Mouse (Mus musculus) left cerebral cortex, postnatal 14 days (tissue): ENCODE results near the gene Gm45713. TPM values are rescaled to one million over a fixed set of nuclear protein-coding genes. Genes with fewer than 3 reads are reported as not detected.
"Not testable (repeated sequence)": the region's sequence is repeated elsewhere in the genome, so short reads cannot be mapped to it uniquely, and the experiment has no call there.

Source experiments
- DNase-seq, 2 experiments: peaks; one replicate each; pipeline ENCODE4 v3.0.0; 2021 to 2022; ENCODE audit warnings: low spot score in 2 of 2, mixed read lengths in 1 of 2
- intact Hi-C: fragments of 180-260 bp; cut with DNase I; formaldehyde crosslinking; loops from one replicate; pipeline ENCODE4 v1.15.1; 2025
- total RNA-seq, 2 experiments: library from RNA; stranded (reverse); gene quantifications; 2 replicates each; pipeline ENCODE4 v1.2.3; 2021

Gene Gm45713
- total RNA-seq, 2 experiments from 2014 or later, result not detected

GRCm38 (mm10) chr7:45107052-45107645, 28.9 kb downstream of the Gm45713 start:
- intact Hi-C loops, result loop anchor here (5.0 kb wide), 1 partner anchor 35 kb away; no protein-coding TSS in a partner anchor

DNA sequence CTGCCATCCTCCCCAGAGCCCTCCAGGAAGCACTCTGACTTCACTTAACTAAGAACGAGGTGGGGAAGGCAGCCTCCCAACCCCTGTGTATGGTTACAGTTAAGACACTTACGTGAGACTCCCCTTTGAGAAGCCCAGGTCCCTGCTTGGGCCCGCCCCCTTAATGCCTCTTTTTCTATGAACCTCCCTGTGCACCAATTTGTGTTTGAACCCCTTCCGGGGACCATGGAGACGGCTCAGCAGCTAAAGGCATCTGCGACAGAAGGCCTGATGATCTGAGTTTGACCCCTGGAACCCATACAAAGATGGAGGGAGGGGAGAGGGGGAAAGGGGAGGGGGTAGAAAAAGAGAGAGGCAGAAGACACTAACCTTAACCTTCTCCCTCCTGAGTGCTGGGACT, 29.6 kb downstream of the Gm45713 start:
- DNase-seq, result no peak
- intact Hi-C loops, result loop anchor here (5.0 kb wide), 1 partner anchor 34 kb away; no protein-coding TSS in a partner anchor

More at GRCm38 (mm10) chr7:45107052-45107645, 28.9 kb downstream of the Gm45713 start:
- DNase-seq, result no peak

- intact Hi-C loops, result loop anchor here (5.0 kb wide), 1 partner anchor 33 kb away; no protein-coding TSS in a partner anchor
- DNase-seq, result no peak
Measured at GRCm38 (mm10) chr7:45105491-45105890, 30.5 kb downstream of the Gm45713 start.

- intact Hi-C loops, result loop anchor here (5.0 kb wide), 1 partner anchor 33 kb away; no protein-coding TSS in a partner anchor
- DNase-seq, result no peak
Measured at GRCm38 (mm10) chr7:45104941-45105340, 31.1 kb downstream of the Gm45713 start.

DNA sequence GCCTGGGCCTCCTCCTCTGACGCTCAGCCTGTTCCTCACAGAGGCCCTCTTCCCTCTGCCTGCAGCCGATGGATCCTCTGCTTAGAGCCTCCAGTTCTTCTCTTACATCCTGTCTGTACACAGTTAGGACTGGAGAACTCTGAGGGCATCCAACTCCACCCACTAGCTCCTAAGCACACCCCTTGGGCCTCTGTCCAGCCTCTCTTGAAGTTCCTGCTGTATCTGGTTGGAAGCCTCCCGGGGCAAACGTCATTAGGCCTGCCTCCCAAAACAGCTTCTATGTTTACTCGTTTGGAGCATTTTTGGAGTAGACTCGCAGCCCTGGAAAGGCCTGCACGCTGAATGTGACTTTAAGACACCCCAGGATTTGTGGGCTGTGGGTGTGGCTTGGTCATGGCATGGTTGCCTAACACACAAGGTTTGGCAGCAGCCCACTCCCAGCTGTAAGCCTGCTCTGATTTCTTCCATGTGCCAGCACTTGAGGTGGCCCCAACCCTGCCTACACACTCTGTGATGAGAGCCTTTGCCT, 32.3 kb downstream of the Gm45713 start, which contains the start of gene Fcgrt:
Fcgrt (minus strand) TSS at position 200 of the 529 bp plus-strand sequence.
- intact Hi-C loops, result no loop called here
- peak; percentile 57 to 77 for DNase-seq

- intact Hi-C loops, result no loop called here
- DNase-seq, result no peak
Measured at GRCm38 (mm10) chr7:45102940-45103585, 33.0 kb downstream of the Gm45713 start.

- intact Hi-C loops, result no loop called here
- no peak for DNase-seq
Measured at GRCm38 (mm10) chr7:45102441-45102840, 33.6 kb downstream of the Gm45713 start.

GRCm38 (mm10) chr7:45100046-45100445, 36.0 kb downstream of the Gm45713 start:
- intact Hi-C loops, result no loop called here
- no peak for DNase-seq

- intact Hi-C loops, result no loop called here
- no peak for DNase-seq
Measured at GRCm38 (mm10) chr7:45098541-45099240, 37.3 kb downstream of the Gm45713 start.

- intact Hi-C loops, result no loop called here
- DNase-seq, result no peak
Measured at GRCm38 (mm10) chr7:45097479-45097878, 38.6 kb downstream of the Gm45713 start.

DNA sequence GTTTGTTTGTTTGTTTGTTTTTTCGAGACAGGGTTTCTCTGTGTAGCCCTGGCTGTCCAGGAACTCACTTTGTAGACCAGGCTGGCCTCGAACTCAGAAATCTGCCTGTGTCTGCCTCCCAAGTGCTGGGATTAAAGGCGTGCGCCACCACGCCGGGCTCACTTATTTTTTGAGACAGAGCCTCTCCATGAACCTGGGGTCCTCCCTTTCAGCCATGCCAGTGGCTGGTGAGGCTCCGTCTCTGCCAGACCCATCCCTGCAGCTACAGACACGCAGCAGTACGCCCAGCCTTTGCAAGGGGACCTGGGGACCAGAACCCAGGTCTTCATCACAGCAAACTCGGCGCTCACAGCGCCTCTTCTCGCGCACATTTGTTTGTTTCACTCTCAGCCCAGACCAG, 40.1 kb downstream of the Gm45713 start:
- DNase-seq, intact Hi-C loops: not testable (repeated sequence)

DNA sequence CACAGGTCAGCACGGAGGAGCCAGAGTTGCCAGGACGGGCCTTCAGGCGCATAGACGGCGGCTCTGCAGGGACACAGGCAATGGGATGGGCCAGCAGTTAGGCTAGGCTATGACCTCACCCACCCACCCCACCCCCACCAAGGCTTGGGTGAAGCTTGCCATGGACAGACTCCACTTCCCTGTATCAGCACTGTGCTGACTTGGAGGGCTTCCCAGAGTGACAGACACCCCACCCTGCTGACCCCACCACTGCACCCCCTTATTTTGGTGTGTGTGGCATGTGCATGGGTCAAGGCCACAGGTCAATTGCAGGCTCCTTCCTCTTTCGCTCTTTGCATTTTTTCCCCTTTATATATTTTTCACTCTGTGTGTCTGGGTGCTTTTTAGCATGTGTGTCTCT, 40.7 kb downstream of the Gm45713 start:
- DNase-seq, result no peak
- intact Hi-C loops, result no loop called here

GRCm38 (mm10) chr7:45094121-45094520, 41.9 kb downstream of the Gm45713 start:
- intact Hi-C loops, result no loop called here
- DNase-seq, result no peak

DNA sequence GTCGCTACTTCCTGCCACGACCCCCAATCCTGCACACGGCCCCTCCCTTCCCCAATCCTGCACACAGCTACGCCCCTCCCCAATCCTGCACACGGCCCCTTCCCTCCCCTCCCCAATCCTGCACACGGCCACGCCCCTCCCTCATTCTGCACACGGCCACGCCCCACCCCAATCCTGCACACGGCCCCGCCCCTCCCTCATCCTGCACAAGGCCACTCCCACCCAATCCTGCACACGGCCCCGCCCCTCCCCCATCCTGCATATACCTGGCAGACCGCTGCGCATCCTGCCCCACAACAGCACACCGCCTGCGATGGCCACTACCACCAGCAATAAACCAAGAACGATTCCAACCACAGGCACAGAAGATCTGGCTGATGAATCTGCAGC, 42.5 kb downstream of the Gm45713 start:
- intact Hi-C loops, result no loop called here
- no peak for DNase-seq

DNA sequence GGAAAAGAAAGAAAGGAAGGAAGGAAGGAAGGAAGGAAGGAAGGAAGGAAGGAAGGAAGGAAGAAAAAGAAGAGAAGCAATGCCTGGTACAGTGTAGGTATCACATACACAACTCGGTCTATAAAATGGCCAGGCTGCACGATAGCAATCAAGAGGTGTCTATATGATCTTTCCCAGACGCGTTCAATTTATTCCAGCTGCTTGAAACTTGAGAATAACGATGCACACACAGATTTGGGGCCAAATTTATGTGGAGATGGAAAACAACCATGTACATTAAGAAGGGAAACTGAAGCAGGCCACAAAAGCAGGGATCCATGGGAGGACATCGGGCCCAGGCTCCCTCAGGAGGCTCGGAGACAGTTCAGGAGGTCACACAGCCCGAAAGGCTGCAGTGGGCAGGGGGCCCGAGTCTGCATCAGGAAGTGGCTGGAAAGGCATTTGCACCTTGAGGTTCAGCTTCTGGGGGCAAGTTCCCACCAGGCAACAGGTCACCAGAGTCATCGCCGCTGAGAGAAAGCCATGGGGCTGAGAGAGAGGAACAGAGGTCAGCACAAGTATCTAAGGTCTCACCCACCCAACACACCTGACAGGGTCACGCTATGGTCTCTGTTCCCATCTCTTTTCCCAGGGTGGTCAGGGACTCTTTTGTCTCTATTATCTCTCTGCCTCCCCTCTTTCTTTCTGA, 43.1 kb downstream of the Gm45713 start:
- DNase-seq, result no peak
- intact Hi-C loops, result no loop called here

DNA sequence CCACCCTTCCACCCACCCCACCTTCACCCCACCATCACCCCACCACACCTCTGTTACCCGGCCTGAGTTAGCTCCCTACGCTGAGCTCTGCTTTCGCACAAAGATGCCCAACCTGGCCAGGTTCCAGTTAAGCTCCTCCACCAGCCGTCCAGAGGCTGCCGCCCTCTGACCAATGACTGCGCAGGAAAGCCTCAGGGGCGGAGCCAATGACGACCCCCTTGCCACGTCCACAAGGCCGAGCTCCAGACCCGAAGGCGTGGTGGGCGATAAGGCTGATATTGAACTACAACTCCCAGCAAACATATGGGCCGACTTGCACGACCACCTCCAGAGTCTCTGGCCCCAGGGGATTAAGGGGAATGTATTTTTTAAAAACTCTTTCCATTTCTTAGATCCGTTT, 44.0 kb downstream of the Gm45713 start, which contains the start of gene Rcn3:
Rcn3 (minus strand) TSS at position 174 of the 400 bp plus-strand sequence.
- intact Hi-C loops, result no loop called here

DNA sequence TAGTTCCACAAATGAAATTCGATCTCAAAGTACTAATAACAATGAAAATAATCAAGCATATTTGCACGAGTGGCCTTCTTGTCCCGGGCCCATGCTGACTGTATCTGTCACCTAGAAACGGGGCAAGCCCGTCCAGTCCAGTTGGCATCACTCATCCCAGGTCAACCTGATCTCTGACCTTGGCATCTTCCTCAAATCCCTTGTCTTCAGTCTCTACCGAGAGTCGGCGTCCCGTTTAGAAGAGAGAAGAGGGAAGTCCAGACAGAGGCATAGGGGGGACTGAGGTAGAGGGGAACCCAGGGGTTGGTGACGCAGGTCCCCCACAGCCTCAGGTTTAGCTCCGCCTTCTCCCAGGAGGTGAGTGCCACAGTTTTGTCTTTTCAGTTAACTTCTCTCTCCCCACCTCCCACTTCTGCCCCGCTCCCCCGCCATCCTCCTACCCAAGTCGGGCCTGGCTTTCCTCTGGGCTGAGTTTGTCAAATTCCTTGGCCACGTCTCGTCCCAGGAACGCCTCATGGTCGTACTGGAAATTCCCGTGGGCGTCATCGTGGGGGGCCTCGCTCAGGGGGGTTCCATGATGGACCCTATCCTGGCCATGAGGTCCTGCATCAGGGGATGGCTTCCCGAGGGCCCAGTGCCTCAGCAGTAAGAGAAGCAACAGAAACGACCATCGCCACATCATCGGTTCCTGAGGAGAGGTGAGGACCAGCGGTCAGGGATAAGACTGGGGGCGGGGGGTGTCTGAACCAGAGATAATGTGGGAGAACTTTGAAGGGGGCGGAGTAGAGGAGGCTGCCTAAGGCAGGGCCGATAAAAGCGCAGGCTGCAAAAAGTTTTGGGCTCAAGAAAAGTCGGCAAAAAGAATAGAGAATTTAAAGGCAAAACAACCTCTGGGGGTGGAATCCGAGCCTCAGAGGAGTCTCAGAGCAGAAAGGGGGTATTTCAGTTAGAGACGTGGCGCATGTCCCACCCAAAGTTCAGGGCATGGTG, 44.7 kb downstream of the Gm45713 start:
- no peak for DNase-seq
- intact Hi-C loops, result no loop called here

More for the DNA sequence above, 44.0 kb downstream of the Gm45713 start, which contains the start of gene Rcn3:
- DNase-seq, result peak; percentile 41 to 47

- intact Hi-C loops, result no loop called here
- no peak for DNase-seq
Measured at GRCm38 (mm10) chr7:45090251-45090977, 45.6 kb downstream of the Gm45713 start.
